ENCODE assay signal across 10 mouse cellular contexts in the genomic region with DNA sequence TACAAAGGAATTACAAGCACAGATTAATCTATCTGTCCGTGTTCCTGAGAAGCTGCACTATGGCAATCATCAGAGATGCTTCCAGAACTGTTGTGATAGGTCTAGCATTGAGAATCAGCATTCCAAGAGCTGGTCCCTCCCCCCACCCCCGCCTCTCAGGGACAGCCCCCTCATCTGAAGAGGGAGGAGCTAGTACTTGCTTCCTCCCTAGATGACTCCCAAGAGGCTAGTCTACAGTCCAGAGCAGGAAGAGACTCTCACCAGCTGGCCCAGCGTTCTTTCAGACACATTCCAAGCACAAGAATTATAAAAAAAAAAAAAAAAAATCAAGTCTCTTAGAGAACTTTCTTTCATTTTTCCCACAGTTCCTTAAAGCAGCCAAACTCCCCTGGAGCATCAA. TPM values are rescaled to one million over a fixed set of nuclear protein-coding genes. Genes with fewer than 3 reads are reported as not detected.
A peak's percentile ranks its signal among the peaks of the same experiment; 100 is the strongest.
DNase-seq lines count a peak whose midpoint lies in the region; ATAC-seq and TF ChIP-seq lines count a peak whose summit lies in the region.
"Had no signal": no experiment of that assay in that cellular context is flagged by ENCODE, and none has a peak within 500 bp of the region (broad histone marks: within the 10 kb centered on the region; RNA-seq: fewer than 3 reads in every experiment).

No protein-coding gene starts in this region.

- no peaks in the 10 kb centered on the region for H3K36me3 ChIP-seq in forebrain, embryonic 12.5 days (replicated peaks)
- no peaks in the 10 kb centered on the region for H3K36me3 ChIP-seq in forebrain, postnatal 0 days (ENCODE audit: insufficient read depth)
- no peaks in the 10 kb centered on the region for H3K36me3 ChIP-seq in midbrain, embryonic 11.5 days (ENCODE audit: control insufficient read depth, insufficient read depth, low read length)

- 0 out of 2 replicates have a peak, but pooled peaks cover 11% of the 10 kb centered on the region for H3K27me3 ChIP-seq in forebrain, embryonic 12.5 days
- H3K27me3 ChIP-seq in forebrain, postnatal 0 days (ENCODE audit: insufficient read depth, low read length), result no peaks in the 10 kb centered on the region
- no peaks in the 10 kb centered on the region for H3K27me3 ChIP-seq in midbrain, embryonic 11.5 days (ENCODE audit: control insufficient read depth, insufficient read depth, low read length)

- no peak for DNase-seq in forebrain, postnatal 0 days
- DNase-seq in layer of hippocampus, adult 2 months (ENCODE audit: low spot score in 2 of 2), result no peak
- DNase-seq in layer of hippocampus, adult 18-20 months (ENCODE audit: low spot score in 2 of 2), result no peak
- DNase-seq in heart, postnatal 10 days, result peak; percentile 39 to 52
- peak; percentile 28 for DNase-seq in lung, postnatal 25 days (ENCODE audit: low spot score)
- DNase-seq in embryo, embryonic 10.5 days (ENCODE audit: low spot score), result no peak
- DNase-seq in midbrain, embryonic 11.5 days (ENCODE audit: low spot score, missing footprints), result no peak

- no peak overlapping the region for H3K9ac ChIP-seq in forebrain, embryonic 12.5 days
- H3K9ac ChIP-seq in forebrain, postnatal 0 days, result no peak overlapping the region
- H3K9ac ChIP-seq in midbrain, embryonic 11.5 days (ENCODE audit: low read length), result no peak overlapping the region

- intact Hi-C loops in heart, postnatal 10 days (cut with DNase I), result no loop called here

- TF ChIP-seq CTCF in forebrain, postnatal 0 days (IDR thresholded peaks at IDR 0.05; ENCODE audit: low read depth), result no peak
- TF ChIP-seq CTCF in layer of hippocampus, adult 2 months (conservative IDR thresholded peaks at IDR 0.05), result no peak

- ATAC-seq in forebrain, embryonic 12.5 days (ENCODE audit: low FRiP score), result no peak
- ATAC-seq in forebrain, postnatal 0 days, result no peak
- no peak for ATAC-seq in midbrain, embryonic 11.5 days (ENCODE audit: low FRiP score)

- H3K4me1 ChIP-seq in forebrain, embryonic 12.5 days, result peaks cover 31% of the 10 kb centered on the region
- H3K4me1 ChIP-seq in forebrain, postnatal 0 days (ENCODE audit: insufficient read depth), result no peaks in the 10 kb centered on the region; the same call in none of the 2 replicates
- H3K4me1 ChIP-seq in midbrain, embryonic 11.5 days (ENCODE audit: control insufficient read depth, insufficient read depth, low read length), result peaks cover 14% of the 10 kb centered on the region

- H3K4me3 ChIP-seq in forebrain, embryonic 12.5 days (replicated peaks), result no peak overlapping the region
- no peak overlapping the region for H3K4me3 ChIP-seq in forebrain, postnatal 0 days (ENCODE audit: low read depth, low read length)
- H3K4me3 ChIP-seq in layer of hippocampus, adult 2 months, result no peak overlapping the region
- no peak overlapping the region for H3K4me3 ChIP-seq in midbrain, embryonic 11.5 days (ENCODE audit: low read depth, low read length)

- no peaks in the 10 kb centered on the region for H3K9me3 ChIP-seq in forebrain, embryonic 12.5 days
- H3K9me3 ChIP-seq in forebrain, postnatal 0 days (ENCODE audit: low read length), result no peaks in the 10 kb centered on the region
- no peaks in the 10 kb centered on the region for H3K9me3 ChIP-seq in midbrain, embryonic 11.5 days (ENCODE audit: control insufficient read depth, low read length)

- WGBS in forebrain, embryonic 12.5 days, result 31% methylated on average over 3 of the region's 3 CpGs
- WGBS in forebrain, postnatal 0 days, result 33% methylated on average over 3 of the region's 3 CpGs
- 62% methylated on average over 3 of the region's 3 CpGs for WGBS in midbrain, embryonic 11.5 days

- H3K4me2 ChIP-seq in forebrain, embryonic 12.5 days, result no peak overlapping the region
- no peak overlapping the region for H3K4me2 ChIP-seq in forebrain, postnatal 0 days (ENCODE audit: low read depth)
- H3K4me2 ChIP-seq in midbrain, embryonic 11.5 days, result no peak overlapping the region

- peak overlapping the region; percentile 71 for H3K27ac ChIP-seq in forebrain, embryonic 12.5 days
- no peak overlapping the region for H3K27ac ChIP-seq in forebrain, postnatal 0 days (ENCODE audit: low read depth, low read length)
- H3K27ac ChIP-seq in layer of hippocampus, adult 2 months, result peak overlapping the region; percentile 80
- no peak overlapping the region for H3K27ac ChIP-seq in midbrain, embryonic 11.5 days (ENCODE audit: low read depth, low read length)

RNA-seq across cellular contexts. Expression of gene Stmnd1, which starts 5.2 kb away (rescaled TPM):
- not detected in 2 replicates for polyA plus RNA-seq in forebrain, embryonic 12.5 days (2016; fragmentation: Nextera tagmentation; extraction: Ambion mirVana)
- total RNA-seq in forebrain, postnatal 0 days (2014; rRNA removed), result not detected in 2 replicates
- 0.28 TPM in 1 of 2 replicates, not detected in the other for polyA plus RNA-seq in forebrain, postnatal 0 days (2015; fragmentation: Nextera tagmentation; extraction: Ambion mirVana)
- total RNA-seq in layer of hippocampus, adult 2 months (2021), result not detected
- total RNA-seq in layer of hippocampus, adult 18-20 months (2021), result not detected
- under 1 TPM; 0.50 TPM for total RNA-seq in heart, postnatal 10 days (2021)
- 0.10 TPM in 1 of 2 replicates, not detected in the other for polyA plus RNA-seq in midbrain, embryonic 11.5 days (2014; fragmentation: Nextera tagmentation; extraction: Ambion mirVana)
- total RNA-seq: common myeloid progenitor, adult 5-6 weeks; left cerebral cortex, adult 8-10 months had no signal

Comparison
In these comparisons a context has a peak if more than half of its experiments do, and no peak if none do; other contexts are left out.
1. H3K27ac ChIP-seq: peak in forebrain, embryonic 12.5 days (single experiment) and layer of hippocampus, adult 2 months (single experiment); none in forebrain, postnatal 0 days (single experiment) and midbrain, embryonic 11.5 days (single experiment).
2. DNase-seq: peak in heart, postnatal 10 days (2 of 2) and lung, postnatal 25 days (single experiment); none in forebrain, postnatal 0 days (single experiment), layer of hippocampus, adult 2 months (0 of 2), layer of hippocampus, adult 18-20 months (0 of 2), embryo, embryonic 10.5 days (single experiment) and midbrain, embryonic 11.5 days (single experiment).